Mouse (Mus musculus): ENCODE measurements around the gene Ndc80. TPM values are rescaled to one million over a fixed set of nuclear protein-coding genes. Genes with fewer than 3 reads are reported as not detected.

Ndc80 gene
- 0.44 and 0.80 TPM in 2 replicates for total RNA-seq (2014; rRNA removed)
- 2.8 and 3.3 TPM in 2 replicates for polyA plus RNA-seq (2015; fragmentation: Nextera tagmentation; extraction: Ambion mirVana)

GRCm38 (mm10) chr17:71526711-71527564 lies at the start of gene Ndc80:
TSS of gene Ndc80 (minus strand) at chr17:71526857.
- Histone ChIP-seq H3K36me3 (ENCODE audit: insufficient read depth, low read length) (no peaks in the 10 kb centered on the region), H3K27me3 (ENCODE audit: insufficient read depth, low read length) (no peaks in the 10 kb centered on the region), H3K4me2 (ENCODE audit: low read depth, low read length, poor library complexity, severe bottlenecking) (peak within 1 kb of the TSS; percentile 68), H3K4me3 (ENCODE audit: low read depth, low read length) (peak within 1 kb of the TSS; percentile 49), H3K9ac (replicated peaks; ENCODE audit: low read length, poor library complexity, severe bottlenecking) (peak within 1 kb of the TSS; percentile 68), H3K4me1 (ENCODE audit: insufficient read depth, low read length) (0 out of 2 replicates have a peak, but pooled peaks cover 4% of the 10 kb centered on the region), H3K27ac (ENCODE audit: low read depth, low read length) (peak within 1 kb of the TSS; percentile 91), H3K9me3 (ENCODE audit: low read length) (no peaks in the 10 kb centered on the region)
- peak; percentile 99 for ATAC-seq (ENCODE audit: low FRiP score)
- peak; percentile 57 for TF ChIP-seq CTCF (IDR thresholded peaks at IDR 0.05)
- under 1% methylated on average over 66 of the region's 66 CpGs for WGBS
- peak; percentile 97 for DNase-seq (ENCODE audit: low spot score)

GRCm38 (mm10) chr17:71561631-71562030 lies 35.0 kb upstream of the Ndc80 start:
- no peak for ATAC-seq (ENCODE audit: low FRiP score)

GRCm38 (mm10) chr17:71552901-71553300 lies 26.2 kb upstream of the Ndc80 start:
- Histone ChIP-seq H3K36me3 (ENCODE audit: insufficient read depth, low read length) (no peaks in the 10 kb centered on the region), H3K4me1 (ENCODE audit: insufficient read depth, low read length) (no peaks in the 10 kb centered on the region), H3K27ac (ENCODE audit: low read depth, low read length) (no peak overlapping the region), H3K9ac (replicated peaks; ENCODE audit: low read length, poor library complexity, severe bottlenecking) (no peak overlapping the region), H3K4me3 (ENCODE audit: low read depth, low read length) (peak overlapping the region; percentile 56; the same call in 1 of the 2 replicates), H3K27me3 (ENCODE audit: insufficient read depth, low read length) (no peaks in the 10 kb centered on the region), H3K9me3 (ENCODE audit: low read length) (no peaks in the 10 kb centered on the region), H3K4me2 (ENCODE audit: low read depth, low read length, poor library complexity, severe bottlenecking) (peak overlapping the region; percentile 93)
- DNase-seq (ENCODE audit: low spot score) (peak; percentile 2), ATAC-seq (ENCODE audit: low FRiP score) (no peak)
- no peak for TF ChIP-seq CTCF (IDR thresholded peaks at IDR 0.05)
- 13% methylated on average over 11 of the region's 11 CpGs for WGBS

More at GRCm38 (mm10) chr17:71561631-71562030, 35.0 kb upstream of the Ndc80 start:
- Histone ChIP-seq H3K27ac (ENCODE audit: low read depth, low read length) (no peak overlapping the region), H3K9me3 (ENCODE audit: low read length) (no peaks in the 10 kb centered on the region), H3K9ac (replicated peaks; ENCODE audit: low read length, poor library complexity, severe bottlenecking) (no peak overlapping the region), H3K36me3 (ENCODE audit: insufficient read depth, low read length) (no peaks in the 10 kb centered on the region), H3K4me1 (ENCODE audit: insufficient read depth, low read length) (no peaks in the 10 kb centered on the region), H3K4me3 (ENCODE audit: low read depth, low read length) (no peak overlapping the region), H3K27me3 (ENCODE audit: insufficient read depth, low read length) (no peaks in the 10 kb centered on the region), H3K4me2 (ENCODE audit: low read depth, low read length, poor library complexity, severe bottlenecking) (no peak overlapping the region)
- peak; percentile 44 for DNase-seq (ENCODE audit: low spot score)
- TF ChIP-seq CTCF (IDR thresholded peaks at IDR 0.05) = peak; percentile 73

GRCm38 (mm10) chr17:71551757-71552451 lies 25.2 kb upstream of the Ndc80 start, which contains the start of gene Spdya:
TSS of gene Spdya (plus strand) at chr17:71552061.
- no peak for TF ChIP-seq CTCF (IDR thresholded peaks at IDR 0.05)
- H3K36me3 ChIP-seq (ENCODE audit: insufficient read depth, low read length) = no peaks in the 10 kb centered on the region
- DNase-seq (ENCODE audit: low spot score) (peak; percentile 88), ATAC-seq (ENCODE audit: low FRiP score) (peak; percentile 94)
- H3K4me3 ChIP-seq (ENCODE audit: low read depth, low read length) = peak within 1 kb of the TSS; percentile 56
- WGBS = 0% methylated on average over 63 of the region's 78 CpGs
- H3K9ac ChIP-seq (replicated peaks; ENCODE audit: low read length, poor library complexity, severe bottlenecking) = peak within 1 kb of the TSS; percentile 45
- no peaks in the 10 kb centered on the region for H3K4me1 ChIP-seq (ENCODE audit: insufficient read depth, low read length)
- H3K27ac ChIP-seq (ENCODE audit: low read depth, low read length) = no peak within 1 kb of the TSS
- H3K4me2 ChIP-seq (ENCODE audit: low read depth, low read length, poor library complexity, severe bottlenecking) = peak within 1 kb of the TSS; percentile 93
- no peaks in the 10 kb centered on the region for H3K9me3 ChIP-seq (ENCODE audit: low read length)
- H3K27me3 ChIP-seq (ENCODE audit: insufficient read depth, low read length) = no peaks in the 10 kb centered on the region

- DNase-seq (ENCODE audit: low spot score) = no peak
- Histone ChIP-seq H3K27ac (ENCODE audit: low read depth, low read length) (no peak overlapping the region), H3K4me3 (ENCODE audit: low read depth, low read length) (peak overlapping the region; percentile 56), H3K36me3 (ENCODE audit: insufficient read depth, low read length) (no peaks in the 10 kb centered on the region), H3K4me1 (ENCODE audit: insufficient read depth, low read length) (no peaks in the 10 kb centered on the region), H3K4me2 (ENCODE audit: low read depth, low read length, poor library complexity, severe bottlenecking) (peak overlapping the region; percentile 93), H3K9me3 (ENCODE audit: low read length) (no peaks in the 10 kb centered on the region), H3K27me3 (ENCODE audit: insufficient read depth, low read length) (no peaks in the 10 kb centered on the region), H3K9ac (replicated peaks; ENCODE audit: low read length, poor library complexity, severe bottlenecking) (peak overlapping the region; percentile 45)
- no peak for TF ChIP-seq CTCF (IDR thresholded peaks at IDR 0.05)
- 3% methylated on average over 6 of the region's 6 CpGs for WGBS
- peak; percentile 17; the same call in 1 of the 2 replicates for ATAC-seq (ENCODE audit: low FRiP score)
Measured at GRCm38 (mm10) chr17:71551350-71551749, 24.7 kb upstream of the Ndc80 start.

Data from midbrain, postnatal 0 days (tissue).